Mouse (Mus musculus) WW6 (cell line): ENCODE data around the gene Mtch1.
"Not testable (repeated sequence)": the region's sequence is repeated elsewhere in the genome, so short reads cannot be mapped to it uniquely, and the experiment has no call there.

Source experiments
- DNase-seq: peaks from one replicate; pipeline ENCODE4 v3.0.0-alpha.2; 2013; ENCODE audit warnings: low read depth, low spot score

Gene Mtch1

DNA sequence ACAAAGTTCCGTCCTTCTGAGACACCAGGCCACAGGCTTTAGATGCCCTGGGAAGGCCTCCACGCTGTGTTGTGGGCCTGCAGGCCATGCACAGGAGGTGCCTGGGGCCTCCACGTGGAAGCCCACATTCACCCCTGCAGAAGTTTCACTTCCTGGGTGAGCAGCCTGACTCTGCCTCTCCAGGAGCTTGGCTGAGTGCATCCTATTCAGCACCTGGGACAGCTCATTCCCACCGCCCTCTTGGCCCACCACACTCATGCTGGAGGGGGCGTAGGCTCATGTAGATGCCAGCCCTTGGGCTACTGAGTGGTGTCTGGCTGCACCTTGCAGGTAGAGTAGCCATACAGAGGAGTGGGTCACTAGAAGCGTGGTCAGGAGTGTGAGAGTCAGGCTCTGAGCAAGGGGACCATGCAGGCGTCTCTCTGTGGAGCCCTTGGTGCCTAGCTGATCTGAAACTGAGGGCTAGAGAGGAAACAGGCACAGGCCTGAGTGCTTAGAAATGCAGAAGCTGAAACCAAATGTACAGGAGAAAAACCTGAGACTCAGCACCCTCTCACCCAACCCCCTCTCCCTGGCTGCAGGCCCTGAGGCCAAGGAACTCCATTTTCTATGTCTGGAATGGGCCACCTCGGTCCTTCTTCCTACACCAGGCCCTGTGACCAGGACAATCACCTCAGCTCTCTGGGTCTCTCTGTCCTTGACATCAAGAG, 14.4 kb upstream of the Mtch1 start:
- no peak for DNase-seq

DNA sequence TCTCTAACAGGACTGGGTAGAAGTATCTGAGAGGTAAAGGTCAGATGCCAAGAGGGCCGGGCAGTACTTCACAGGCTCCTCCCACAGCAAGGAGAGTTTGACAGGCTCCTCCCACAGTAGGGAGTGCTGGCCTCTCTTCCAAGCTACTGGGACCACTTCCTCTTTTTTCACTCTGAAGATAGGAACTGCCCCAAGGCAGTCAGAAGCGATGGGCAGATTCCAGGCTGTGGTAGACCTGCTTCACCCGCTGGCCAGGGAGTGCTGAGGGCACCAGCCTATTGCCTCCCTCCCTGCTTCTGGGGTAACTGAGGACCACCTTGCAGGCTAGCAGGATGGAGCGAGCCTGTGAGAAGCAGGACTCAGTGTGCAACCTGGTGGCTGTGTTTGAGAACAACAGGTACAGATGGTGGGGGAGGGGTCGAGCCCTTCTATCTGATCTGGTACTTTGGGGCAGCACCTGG, 13.1 kb upstream of the Mtch1 start, which contains the start of gene Fgd2:
TSS of gene Fgd2 (plus strand) at position 154 of the 461 bp plus-strand sequence.
- no peak for DNase-seq

DNA sequence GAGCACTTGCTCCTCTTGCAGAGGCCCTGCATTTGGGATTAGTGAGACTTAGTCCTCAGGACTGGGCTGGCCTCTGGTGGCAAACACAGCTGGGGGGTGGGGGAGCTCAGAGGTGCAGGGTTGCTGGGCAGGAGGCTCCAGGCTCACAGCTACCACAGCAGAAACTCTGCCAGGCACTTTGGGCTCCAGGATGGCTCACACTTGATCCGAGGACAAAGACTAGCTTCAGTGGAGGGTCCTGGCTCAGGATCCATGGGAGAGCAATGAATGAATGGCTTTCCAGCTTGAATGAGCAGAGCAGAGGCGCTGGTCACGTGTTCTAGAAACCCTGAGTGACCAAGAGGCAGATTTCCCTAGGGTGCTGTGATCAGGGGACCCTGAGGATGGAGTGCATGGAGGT, 11.2 kb upstream of the Mtch1 start:
- DNase-seq = no peak

DNA sequence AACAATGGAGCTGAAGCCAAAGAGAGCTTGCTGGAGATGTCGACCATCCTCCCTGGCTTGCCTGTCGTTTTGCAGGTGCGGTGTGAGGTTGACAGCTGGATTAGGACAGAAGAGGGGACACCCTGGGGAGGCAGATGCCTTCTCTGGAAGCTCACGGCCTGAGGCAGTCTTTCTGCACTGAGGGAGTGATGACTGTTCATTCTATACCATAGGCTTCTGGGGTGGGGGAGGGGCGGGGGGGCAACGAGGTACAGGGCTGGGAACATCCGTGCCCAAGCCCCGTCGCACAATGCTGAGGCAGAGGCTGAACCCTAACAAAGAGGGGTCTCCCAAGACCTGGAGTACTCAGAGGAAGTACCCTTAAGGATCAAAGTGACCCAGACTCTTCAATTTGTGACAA, 9.1 kb upstream of the Mtch1 start:
- DNase-seq = no peak

DNA sequence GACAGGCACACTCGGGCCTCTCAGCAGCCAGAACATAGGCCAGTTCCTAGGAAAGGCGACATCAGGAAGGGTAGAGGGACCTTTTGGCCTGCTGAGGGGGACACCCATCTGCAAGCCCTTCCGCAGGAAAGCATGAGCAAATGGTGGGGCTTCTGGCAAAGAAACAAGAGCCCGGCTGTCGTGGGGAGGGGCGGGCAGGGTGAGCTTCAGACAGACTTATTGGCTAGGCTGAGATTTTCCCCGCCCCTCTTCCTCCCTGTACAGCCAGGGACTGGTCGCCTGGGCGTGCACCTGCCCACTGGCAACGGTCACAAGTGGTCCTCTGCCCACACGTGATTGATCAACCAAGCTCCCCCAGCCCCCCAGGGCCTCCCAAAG, 8.7 kb upstream of the Mtch1 start:
- no peak for DNase-seq

DNA sequence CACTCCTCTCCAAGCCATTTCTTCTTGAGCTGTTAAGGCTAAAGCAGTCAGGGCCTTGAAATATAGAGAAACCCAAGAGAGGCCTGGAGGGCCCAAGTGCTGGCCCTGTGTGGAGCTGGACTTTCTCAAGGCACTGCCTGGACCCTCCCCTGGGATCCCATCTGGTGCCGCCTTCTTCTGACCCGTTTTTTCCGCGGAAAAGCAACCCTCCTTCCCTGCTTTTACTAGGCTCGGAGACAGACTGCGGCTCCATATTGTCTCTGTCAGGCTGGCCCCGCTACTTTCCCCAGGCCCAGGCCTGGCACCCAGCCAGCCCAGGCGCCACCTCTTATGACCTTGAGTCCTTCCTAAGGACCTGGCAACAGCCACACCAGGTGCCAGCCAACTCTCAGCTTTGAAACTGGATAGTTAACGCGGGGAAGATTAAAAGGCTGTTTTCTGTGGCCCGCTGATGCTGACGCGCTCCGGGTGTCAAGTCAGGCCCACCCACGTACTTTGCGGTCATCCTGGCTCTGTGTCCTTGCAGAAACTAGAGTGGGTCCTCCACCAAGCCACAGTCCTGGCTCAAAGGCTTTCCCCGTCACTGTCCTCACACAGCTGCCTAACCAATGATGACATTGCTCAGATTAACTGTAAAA, 8.2 kb upstream of the Mtch1 start:
- DNase-seq = no peak

DNA sequence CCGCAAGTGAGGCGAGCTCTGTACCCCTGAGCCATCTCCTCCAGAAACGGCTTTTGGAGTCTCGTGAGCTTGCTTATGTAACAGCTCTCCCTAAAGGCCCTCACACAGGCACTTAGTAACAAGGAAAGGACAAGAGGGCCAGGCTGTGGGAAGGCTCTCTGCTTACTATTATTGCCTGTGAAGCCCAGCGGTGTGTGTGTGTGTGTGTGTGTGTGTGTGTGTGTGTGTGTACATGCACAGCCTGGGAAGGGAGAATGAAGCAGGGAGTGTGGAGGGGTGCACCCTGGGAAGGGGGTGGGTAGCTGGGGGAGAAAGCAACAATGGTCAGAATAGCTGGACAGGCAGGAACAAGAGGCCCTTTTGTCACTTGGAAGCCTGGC, 7.7 kb upstream of the Mtch1 start:
- no peak for DNase-seq

DNA sequence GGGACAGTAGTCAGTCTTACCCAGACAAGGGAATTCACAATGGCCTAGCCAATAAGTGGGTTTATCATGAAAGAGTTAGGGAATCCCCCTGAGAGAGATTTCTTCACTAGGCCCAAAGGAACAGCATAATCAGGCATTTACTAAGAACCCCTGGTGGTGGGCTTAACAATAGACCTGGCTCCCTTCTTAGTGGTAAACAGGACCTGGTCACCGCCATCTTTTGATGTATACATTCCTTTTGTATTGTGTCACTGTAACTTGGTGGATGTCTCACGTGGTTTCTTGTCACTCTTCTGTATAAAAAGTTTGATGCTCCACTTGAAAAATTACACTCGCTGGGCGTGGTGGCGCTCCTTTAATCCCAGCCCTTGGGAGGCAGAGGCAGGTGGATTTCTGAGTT, 3.3 kb upstream of the Mtch1 start:
- not testable (repeated sequence) for DNase-seq

DNA sequence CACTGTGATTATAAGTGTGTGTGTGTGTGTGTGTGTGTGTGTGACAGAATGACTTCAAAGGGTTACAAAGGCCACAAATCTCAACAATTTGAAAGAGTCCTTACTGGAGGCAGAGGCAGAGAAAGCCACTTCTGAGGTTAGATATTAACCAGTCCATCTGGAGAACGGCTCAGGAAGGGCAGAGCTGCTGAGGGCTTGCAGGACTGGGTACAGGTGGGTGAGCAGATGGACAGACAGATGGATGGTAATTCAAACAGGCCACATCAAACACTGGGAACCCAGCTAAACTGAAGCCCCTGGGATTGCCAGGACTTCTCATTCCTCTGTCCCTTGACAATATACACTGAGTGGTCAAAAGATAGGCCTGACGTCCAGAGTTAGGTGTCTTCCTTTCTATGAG, 1.3 kb upstream of the Mtch1 start:
- DNase-seq = no peak

DNA sequence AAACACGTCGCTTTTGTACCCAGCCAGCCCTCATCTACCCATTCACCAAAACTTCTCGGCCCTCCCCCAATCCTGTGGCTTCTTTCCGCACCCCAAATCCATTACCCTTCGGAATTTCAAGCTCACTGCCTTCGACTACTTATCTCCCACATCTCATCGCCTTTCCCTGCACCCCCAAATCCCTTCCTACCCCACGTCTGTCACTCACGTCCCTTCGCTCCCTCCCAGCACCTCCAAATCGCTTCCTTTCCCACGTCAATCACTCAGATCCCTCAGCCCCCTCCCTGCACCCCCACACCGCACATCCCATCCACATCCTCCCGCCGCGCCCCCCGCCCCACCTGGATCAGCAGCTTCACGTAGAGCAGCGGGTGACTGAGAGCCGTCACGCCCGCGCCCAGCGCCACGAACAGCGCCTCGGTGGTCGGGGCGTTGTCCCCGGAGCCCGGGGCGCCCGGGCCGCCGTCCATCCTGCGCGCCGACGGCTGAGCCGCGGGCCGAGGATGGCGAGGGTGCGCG, 549 bp downstream of the Mtch1 start:
- DNase-seq = no peak

DNA sequence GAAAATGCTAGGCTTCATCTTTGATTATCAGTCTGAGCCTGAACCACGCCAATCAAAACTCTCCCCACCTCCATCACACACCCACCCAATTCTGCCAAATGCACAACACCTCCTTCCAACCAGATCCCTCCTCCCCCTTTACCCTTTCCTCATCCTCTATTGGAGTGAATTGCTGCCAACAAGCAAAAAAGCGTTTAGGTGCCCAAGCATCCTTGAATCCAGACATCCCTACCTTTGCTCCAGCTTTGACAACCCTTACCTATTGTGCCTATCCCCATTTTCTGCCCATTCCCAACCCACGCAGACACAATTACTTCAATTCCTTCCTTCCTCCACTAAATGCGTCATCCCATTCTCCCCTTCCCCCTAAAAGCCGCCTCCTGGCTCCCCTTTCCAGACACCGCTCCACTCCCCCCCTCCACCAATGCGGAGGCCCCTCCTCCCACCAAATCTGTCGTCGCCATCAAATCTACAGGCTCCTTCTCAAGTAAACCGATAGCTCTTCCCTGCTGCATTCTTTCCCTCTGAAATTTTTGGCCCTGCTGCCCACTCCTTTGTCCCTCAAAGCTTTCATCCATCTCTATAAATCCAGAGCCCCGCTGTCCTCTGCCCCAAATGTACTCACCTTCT, 1.1 kb downstream of the Mtch1 start:
- no peak for DNase-seq

DNA sequence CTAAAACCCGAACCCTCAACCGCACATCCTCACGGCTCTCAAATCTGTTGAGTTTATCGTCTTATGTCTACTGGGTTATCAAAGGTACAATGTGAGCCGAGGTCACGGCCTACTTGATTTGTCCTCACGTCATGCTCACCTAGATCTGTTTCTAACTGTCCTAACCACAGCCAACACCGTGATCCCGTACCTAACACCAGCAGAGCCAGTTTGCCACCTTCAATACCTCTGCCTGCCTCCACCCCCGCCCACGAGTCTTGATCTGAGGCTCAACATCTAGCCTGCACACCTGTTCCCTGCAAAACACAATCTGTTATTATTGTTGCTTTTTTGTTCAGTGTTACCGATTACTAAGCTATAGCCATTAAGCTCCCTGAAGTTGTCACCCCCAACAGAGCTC, 2.5 kb downstream of the Mtch1 start:
- DNase-seq = no peak

DNA sequence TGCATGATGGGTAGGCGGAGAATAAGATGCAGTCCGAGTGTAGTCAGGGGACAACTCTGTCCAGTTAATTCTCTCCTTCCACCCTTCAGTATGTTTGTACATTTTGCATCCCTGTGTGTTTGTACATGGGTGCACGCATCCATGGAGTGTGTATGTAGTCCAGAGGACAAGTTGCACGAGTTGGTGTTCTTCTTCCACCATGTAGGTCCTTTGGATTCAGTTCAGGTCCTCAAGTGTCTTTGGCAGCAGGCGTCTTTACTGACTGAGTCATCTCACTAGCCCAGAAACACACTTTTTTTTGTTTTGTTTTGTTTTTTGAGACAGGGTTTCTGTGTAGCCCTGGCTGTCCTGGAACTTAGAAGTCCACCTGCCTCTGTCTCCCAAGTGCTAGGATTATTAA, 4.5 kb downstream of the Mtch1 start:
- DNase-seq = no peak

DNA sequence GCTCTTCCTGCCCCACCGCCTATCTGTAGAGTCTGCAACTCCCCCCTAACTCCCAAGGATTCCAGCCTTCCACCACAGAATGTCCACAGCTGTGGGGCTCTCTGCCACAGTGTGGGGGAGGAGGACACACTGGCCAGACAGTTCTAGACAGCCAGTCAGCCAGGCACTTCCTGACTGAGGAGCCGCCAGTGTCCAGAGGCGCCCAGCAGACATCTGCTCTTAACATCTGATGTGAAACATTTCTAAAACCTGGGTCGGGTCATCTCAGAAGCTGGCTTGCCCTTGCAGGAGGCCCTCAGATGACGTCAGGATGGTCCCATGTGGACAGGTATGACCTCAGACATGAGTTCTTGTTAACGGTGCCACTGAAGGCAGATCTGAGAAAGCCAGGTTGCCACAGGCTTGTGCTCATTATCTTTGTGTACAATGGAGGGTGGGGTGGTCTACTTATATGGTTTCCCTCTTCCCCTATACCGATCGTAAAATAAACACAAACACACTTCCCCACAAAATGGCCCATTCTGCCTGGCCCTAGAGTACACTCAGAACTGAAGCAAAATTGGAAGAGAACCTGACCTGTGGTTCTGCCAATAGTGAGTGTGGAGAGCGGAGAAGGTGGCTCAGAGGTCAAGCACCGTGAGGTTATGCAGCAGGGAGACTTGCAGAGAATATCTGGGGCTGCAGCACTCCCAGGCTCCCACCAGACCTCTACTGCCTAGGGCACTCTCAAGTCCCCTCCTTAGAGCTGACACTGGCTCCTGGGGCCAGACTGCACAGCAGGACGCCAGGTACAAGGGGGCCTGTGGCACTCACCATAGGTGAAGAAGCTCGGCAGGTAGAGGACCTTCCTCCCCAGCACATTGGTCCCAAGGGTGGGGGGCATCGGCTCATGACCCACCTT, 5.5 kb downstream of the Mtch1 start:
- DNase-seq = no peak

DNA sequence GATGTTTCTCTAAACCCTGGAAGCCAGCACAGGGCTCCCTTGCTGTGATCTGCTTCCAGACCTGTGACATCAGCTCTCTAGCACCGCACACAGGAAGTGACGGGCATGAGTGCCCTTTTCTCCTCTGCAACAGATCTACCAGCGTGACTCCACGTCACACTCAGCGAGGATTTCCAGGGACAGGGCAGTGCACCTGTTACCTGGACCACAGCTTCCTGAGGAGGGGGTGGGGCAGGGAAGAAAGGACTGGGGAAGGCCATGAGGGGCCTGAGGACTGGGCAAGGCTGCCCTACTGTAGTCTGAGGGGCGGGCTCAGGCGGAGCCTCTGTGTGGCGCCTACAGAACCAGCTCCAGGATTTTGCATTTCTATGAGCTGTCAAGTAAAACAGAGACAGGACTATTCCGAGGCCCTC, 6.1 kb downstream of the Mtch1 start:
- DNase-seq = no peak

DNA sequence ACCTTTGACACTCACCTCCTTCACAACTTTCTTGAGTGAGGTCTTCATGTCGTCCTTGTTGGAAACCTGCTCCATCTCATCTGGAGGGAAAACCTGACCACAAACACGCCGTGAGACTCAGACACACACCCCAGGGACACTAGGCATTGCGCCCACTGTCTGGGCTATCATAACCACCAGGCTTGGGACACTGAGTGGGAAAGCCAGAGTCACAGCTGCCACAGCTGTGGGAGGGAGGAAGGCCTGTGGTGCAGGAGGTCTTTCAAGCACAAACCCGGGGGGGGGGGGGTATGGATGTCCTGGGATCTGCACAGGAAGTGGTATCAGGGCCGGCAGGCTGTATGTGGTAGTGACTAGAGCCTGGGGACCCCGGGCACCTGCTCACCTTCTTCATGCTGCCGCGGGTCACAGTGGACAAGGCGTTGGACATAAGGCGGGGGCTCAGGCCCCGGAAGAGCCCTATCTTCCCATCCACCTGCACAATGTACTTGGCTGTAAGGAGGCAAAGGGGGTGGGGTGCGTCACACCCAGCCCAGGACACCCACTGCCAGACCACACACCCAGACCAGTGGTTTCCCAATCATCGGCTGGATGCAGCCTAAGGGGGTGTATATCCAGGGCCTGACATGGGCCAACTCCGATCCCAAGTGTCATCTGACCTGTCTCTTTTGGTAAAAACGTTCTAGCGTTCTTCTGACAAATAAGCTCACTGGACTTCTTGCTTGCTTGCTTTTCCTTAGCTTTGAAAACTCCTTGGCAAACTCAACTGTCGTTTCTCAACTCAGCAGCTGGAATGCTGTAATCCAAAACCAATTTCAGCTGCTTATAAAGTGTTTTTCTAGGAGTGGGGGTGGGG, 7.1 kb downstream of the Mtch1 start:
- DNase-seq = no peak

DNA sequence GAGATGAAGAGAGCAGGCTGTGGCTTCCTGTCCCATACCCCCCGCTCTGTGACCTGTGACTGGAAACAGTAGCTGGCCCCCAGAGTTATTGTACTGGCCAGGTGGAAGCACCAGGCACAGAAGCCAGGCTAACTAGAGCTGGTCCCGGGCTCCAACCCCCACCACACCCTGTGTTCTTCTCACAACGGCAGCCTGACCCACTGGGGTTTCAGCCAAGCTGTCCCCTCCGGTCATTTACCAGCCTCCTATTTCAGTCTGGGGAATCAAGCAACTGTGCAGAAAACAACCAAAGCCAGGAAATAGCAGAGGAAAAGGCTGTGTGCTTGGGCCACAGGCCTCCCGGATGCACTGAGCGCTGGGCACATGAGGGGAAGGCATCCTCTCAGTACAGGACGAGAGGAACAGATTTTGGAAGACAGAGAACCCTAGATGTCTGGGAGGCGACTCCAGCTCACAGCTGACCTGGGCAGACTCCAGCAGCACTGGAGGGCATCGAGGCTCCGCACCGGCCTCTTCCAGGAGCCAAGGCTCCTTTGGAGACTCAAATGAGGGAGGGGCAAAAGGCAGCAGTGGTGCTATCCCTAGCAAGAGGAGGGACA, 8.5 kb downstream of the Mtch1 start:
- no peak for DNase-seq

DNA sequence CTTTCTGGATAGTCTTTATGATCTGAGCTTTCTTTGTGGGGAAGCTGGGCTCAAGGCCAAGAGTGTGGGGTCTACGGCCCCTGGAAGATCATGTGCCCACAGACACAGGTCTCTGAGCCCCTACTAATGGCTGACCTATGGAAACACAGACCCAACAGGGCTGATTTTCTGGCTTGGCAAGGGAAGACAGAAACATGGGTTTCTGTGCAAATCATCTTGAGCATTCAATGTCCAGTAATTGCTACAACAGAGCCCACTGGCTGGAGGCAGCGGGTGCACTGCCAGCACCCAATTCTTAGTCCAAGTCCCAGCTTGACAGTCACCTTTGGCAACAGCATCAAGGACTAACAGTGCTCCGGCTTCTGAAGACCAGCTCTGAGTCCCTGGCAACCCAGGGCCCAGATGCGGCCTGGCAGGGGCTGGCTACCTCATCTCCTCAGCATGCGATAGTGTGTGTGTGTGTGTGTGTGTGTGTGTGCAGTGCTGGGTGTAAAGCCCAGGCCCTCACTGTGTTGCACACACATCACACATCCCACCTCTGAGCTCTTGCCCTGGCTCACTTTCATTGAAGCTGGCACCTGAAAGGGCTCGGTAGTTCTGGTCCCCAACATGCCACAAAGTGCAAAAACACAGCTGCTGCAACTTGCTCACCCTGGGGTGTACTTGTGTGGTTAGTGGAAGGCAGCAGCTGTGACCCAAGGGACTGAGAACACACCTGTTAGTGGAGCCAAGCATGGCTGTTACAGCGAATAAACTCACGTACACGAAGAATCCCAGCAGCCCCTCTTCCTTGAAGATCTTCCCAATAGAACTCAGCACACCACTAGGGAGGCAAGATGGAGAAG, 9.5 kb downstream of the Mtch1 start:
- DNase-seq = no peak

DNA sequence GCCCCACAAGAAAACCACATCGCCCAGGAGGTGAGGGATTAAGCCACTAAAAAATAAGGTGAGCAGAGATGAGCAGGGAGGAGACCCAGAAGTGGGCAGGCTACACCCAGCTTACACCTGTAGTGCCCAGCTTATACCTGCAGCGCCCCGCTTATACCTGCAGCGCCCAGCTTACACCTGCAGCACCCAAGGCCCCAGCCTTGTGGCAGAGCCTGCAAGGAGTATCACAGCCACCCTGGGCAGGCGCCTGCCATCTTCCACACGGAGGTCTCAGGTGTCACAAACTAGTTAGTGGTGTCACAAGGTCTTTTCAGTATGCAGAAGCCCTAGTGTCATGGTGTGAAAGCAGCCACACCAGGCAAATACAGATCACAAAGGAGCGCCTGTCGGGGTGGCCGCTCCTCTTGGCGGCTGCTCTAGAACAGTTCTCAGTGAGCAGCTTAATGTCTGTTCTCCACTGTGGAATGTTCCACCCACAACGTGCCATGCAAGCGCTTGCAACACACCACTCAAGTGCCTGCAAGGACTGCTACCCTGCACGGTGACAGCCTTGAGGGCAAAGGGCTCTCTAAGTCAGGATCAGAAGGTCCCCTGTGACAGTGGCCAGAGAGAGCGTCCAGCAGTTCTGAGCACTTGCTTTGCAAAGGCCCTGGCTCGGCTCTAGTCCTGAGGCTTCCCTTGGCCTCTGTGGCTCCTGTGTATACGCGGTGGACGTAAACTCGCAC, 11.3 kb downstream of the Mtch1 start:
- DNase-seq = no peak
